Mouse (Mus musculus) limb, embryonic 13.5 days (tissue): ENCODE measurements around the gene Nrxn2. TPM values are rescaled to one million over a fixed set of nuclear protein-coding genes. Genes with fewer than 3 reads are reported as not detected.

Source experiments
- ATAC-seq: fragments of 200-750 bp; cut with Nextera tagmentation; 2 replicates; pipeline ENCODE4 v1.8.0; 2017; ENCODE audit warnings: low read depth, moderate number of reproducible peaks, moderate TSS enrichment; ENCODE audit not compliant: low FRiP score
- H3K27ac ChIP-seq: fragments of 300-500 bp; sonication (generic); 2 replicates; pipeline ENCODE4 v1.5.1; 2015; ENCODE audit warnings: inconsistent platforms, mild to moderate bottlenecking, moderate library complexity
- H3K27me3 ChIP-seq: fragments of 300-500 bp; sonication (generic); 2 replicates; pipeline ENCODE4 v1.6.1; 2015; ENCODE audit warnings: mild to moderate bottlenecking, inconsistent platforms
- H3K36me3 ChIP-seq: fragments of 300-500 bp; sonication (generic); 2 replicates; pipeline ENCODE4 v1.6.1; 2015; ENCODE audit warnings: inconsistent platforms, mild to moderate bottlenecking, moderate library complexity
- H3K4me1 ChIP-seq: fragments of 300-500 bp; sonication (generic); 2 replicates; pipeline ENCODE4 v1.6.1; 2015; ENCODE audit warnings: inconsistent platforms
- H3K4me2 ChIP-seq: fragments of 300-500 bp; sonication (generic); replicated peaks from 2 replicates; pipeline ENCODE4 v1.6.1; 2015; ENCODE audit warnings: inconsistent platforms, mild to moderate bottlenecking, moderate library complexity
- H3K4me3 ChIP-seq: fragments of 300-500 bp; sonication (generic); 2 replicates; pipeline ENCODE4 v1.5.1; 2015; ENCODE audit warnings: moderate library complexity, mild to moderate bottlenecking, inconsistent platforms
- H3K9ac ChIP-seq: fragments of 300-500 bp; sonication (generic); 2 replicates; pipeline ENCODE4 v1.6.1; 2015; ENCODE audit warnings: mild to moderate bottlenecking, inconsistent platforms
- H3K9me3 ChIP-seq: fragments of 300-500 bp; sonication (generic); 2 replicates; pipeline ENCODE4 v1.6.1; 2016; ENCODE audit warnings: inconsistent platforms
- WGBS: fragments of 180-500 bp; shearing (Covaris S2); methylation state at CpG from one replicate; pipeline ENCODE4 v1.1.7; 2015; 5-methylcytosine and 5-hydroxymethylcytosine counted together
- polyA plus RNA-seq: library from polyadenylated mRNA; unstranded; fragments of >200 nt; fragmentation: Nextera tagmentation; extraction: Ambion mirVana; gene quantifications from 2 replicates; pipeline ENCODE4 v1.2.1, GENCODE M21; 2015

The Nrxn2 gene
- polyA plus RNA-seq, 1 experiment from 2014 or later: 1.6 TPM

GRCm38 (mm10) chr19:6421211-6421590 lies 2.7 kb downstream of the Nrxn2 start:
- Histone ChIP-seq H3K9me3 (no peaks in the 10 kb centered on the region), H3K36me3 (no peaks in the 10 kb centered on the region), H3K4me1 (peaks cover 16% of the 10 kb centered on the region), H3K27ac (no peak overlapping the region), H3K4me2 (no peak overlapping the region), H3K4me3 (no peak overlapping the region), H3K27me3 (peaks cover 100% of the 10 kb centered on the region), H3K9ac (no peak overlapping the region)
- 74% methylated on average over 9 of the region's 9 CpGs for WGBS
- ATAC-seq: no peak

DNA sequence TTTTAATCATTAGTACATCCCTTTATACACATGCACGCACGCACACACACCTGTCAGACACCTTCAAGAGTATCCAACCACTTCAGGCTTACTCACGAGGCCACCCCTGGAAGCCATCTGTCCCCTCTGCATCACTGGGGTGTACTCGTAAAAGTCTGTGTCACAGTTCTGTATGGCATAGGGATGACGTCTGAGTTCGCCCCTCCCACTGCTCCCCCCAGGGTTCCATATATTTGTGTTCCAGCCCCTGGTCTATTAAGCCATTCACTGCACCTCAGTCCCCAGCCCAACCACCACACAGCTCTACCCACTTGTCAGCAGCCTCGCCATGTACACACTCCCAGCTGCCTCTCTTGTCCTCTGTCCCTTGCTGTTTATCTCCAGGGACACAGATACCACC lies 3.5 kb downstream of the Nrxn2 start:
- no peak overlapping the region for H3K4me2 ChIP-seq
- 0 out of 2 replicates have a peak, but pooled peaks cover 12% of the 10 kb centered on the region for H3K4me1 ChIP-seq
- ATAC-seq: no peak
- H3K4me3 ChIP-seq: no peak overlapping the region
- H3K27ac ChIP-seq: no peak overlapping the region
- H3K36me3 ChIP-seq: no peaks in the 10 kb centered on the region
- no peaks in the 10 kb centered on the region for H3K9me3 ChIP-seq
- H3K27me3 ChIP-seq: peaks cover 100% of the 10 kb centered on the region
- 59% methylated on average over 7 of the region's 7 CpGs for WGBS
- H3K9ac ChIP-seq: no peak overlapping the region

- no peak overlapping the region for H3K4me2 ChIP-seq
- no peak overlapping the region for H3K4me3 ChIP-seq
- peaks cover 16% of the 10 kb centered on the region for H3K4me1 ChIP-seq
- WGBS: 79% methylated on average over 16 of the region's 16 CpGs
- no peak overlapping the region for H3K9ac ChIP-seq
- no peak overlapping the region for H3K27ac ChIP-seq
- H3K9me3 ChIP-seq: no peaks in the 10 kb centered on the region
- no peak for ATAC-seq
- peaks cover 100% of the 10 kb centered on the region for H3K27me3 ChIP-seq
- H3K36me3 ChIP-seq: no peaks in the 10 kb centered on the region
These were observed 4.7 kb downstream of the Nrxn2 start for GRCm38 (mm10) chr19:6423241-6423640.

DNA sequence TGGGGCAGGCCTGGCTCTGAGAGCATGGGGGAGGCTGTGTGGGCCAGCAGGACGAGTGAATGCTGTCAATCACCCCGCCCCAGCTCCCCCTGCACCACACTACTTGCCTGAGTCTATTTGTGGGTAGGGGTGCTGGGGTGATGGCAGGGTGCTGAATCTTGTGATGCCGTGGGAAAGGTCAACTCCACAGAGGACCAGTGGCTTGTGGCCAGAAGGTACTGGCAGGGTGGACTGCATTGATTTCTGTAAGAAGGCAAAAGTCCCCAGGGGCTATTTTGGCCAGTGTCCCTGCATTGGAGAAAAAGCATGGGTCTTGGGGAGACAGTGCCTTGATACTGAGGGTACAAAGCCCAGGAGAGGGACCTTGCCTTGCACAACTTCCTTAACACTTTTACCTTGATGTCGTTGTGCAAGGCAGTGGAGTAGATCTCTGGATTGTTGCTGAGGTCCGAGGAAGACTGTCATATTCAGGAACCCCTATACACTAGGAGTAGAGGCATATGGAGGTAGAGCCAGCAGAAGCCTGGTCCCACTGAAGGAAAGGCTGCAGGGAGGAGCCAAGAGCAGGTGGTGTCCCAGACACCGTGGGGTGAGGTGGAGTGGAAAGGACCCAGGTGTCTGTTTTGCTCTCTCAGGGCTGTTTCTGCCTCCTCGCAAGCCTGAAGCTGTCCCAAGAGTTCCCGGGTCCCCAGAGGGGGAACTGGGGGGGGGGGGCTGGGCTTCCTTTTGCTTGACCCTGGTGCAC lies 5.8 kb downstream of the Nrxn2 start:
- H3K4me3 ChIP-seq: no peak overlapping the region
- H3K4me2 ChIP-seq: no peak overlapping the region
- H3K36me3 ChIP-seq: no peaks in the 10 kb centered on the region
- H3K9ac ChIP-seq: no peak overlapping the region
- no peak overlapping the region for H3K27ac ChIP-seq
- H3K4me1 ChIP-seq: peaks cover 17% of the 10 kb centered on the region
- no peak for ATAC-seq
- peaks cover 100% of the 10 kb centered on the region for H3K27me3 ChIP-seq
- no peaks in the 10 kb centered on the region for H3K9me3 ChIP-seq
- 57% methylated on average over 8 of the region's 8 CpGs for WGBS

DNA sequence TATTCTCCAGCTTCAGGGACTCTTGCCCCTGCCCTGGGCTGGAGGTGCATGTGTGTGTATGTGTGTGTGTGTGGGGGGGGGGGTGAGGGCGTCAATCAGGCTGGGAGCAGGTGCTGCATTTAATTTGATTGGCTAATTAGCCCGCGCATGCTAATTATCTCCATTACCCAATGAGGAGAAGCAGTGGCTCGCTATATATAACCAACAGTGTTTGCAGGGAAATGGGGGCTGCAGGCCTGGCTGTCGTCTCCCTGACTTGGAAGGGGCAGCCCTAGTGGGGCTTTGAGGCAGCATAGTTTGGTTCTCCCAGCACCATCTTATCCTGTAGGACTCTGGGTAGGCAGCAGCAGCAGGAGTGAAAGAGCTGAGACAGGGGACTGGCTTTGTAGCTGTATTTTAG lies 7.1 kb downstream of the Nrxn2 start:
- no peaks in the 10 kb centered on the region for H3K9me3 ChIP-seq
- no peak overlapping the region for H3K9ac ChIP-seq
- peaks cover 100% of the 10 kb centered on the region for H3K27me3 ChIP-seq
- no peaks in the 10 kb centered on the region for H3K36me3 ChIP-seq
- no peak overlapping the region for H3K27ac ChIP-seq
- no peak overlapping the region for H3K4me3 ChIP-seq
- no peak for ATAC-seq
- 44% methylated on average over 4 of the region's 5 CpGs for WGBS
- H3K4me1 ChIP-seq: peaks cover 17% of the 10 kb centered on the region
- H3K4me2 ChIP-seq: no peak overlapping the region

DNA sequence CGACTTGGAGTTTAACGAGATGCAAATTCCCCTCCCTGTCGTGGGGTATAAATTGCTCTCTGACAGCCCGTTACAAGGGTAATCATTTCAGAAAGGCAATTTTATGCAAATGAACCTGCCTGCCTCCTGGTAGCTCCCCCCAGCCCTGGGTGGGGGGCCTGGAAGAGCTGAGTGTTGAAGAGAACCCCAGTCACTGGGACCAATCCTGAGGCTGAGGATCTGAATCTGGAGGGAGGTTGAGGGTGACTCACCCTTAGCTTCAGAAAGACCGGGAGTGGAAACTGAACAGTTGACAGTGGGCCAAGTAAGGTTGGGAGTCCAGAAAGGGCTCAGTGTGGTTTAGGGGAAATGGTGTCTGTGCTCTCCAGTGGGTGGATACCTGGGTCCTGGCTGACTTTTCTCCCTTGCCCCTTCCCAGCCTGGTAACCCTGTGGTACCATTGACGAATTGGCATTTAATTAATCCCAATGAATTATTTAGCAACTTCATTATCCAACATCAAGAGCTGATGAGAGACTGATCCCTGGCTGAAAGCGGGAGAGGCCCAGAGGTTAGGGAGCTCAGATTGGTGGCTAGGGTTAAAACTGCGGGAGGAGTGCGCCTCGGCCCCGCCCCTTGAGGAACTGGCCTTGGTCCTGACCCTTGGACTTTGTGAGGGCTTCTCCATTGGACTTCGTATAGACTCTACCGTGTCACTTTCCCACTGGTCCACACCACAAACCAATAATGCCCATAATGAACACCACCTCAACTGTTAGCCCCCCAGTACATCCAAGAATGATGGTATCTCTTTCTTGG lies 8.4 kb downstream of the Nrxn2 start:
- no peaks in the 10 kb centered on the region for H3K36me3 ChIP-seq
- H3K4me3 ChIP-seq: 0 out of 2 replicates have a peak overlapping the region, but pooled peaks have one; percentile 41
- no peak for ATAC-seq
- H3K4me2 ChIP-seq: no peak overlapping the region
- 17% methylated on average over 13 of the region's 13 CpGs for WGBS
- no peak overlapping the region for H3K27ac ChIP-seq
- no peak overlapping the region for H3K9ac ChIP-seq
- no peaks in the 10 kb centered on the region for H3K9me3 ChIP-seq
- peaks cover 17% of the 10 kb centered on the region for H3K4me1 ChIP-seq
- peaks cover 98% of the 10 kb centered on the region for H3K27me3 ChIP-seq

GRCm38 (mm10) chr19:6427653-6428434 lies 9.3 kb downstream of the Nrxn2 start:
- Histone ChIP-seq H3K4me3 (peak overlapping the region; percentile 41), H3K4me2 (peak overlapping the region; percentile 67), H3K9ac (no peak overlapping the region), H3K36me3 (no peaks in the 10 kb centered on the region), H3K27ac (no peak overlapping the region), H3K27me3 (peaks cover 97% of the 10 kb centered on the region), H3K9me3 (no peaks in the 10 kb centered on the region), H3K4me1 (peaks cover 17% of the 10 kb centered on the region)
- peak; percentile 62; the same call in 1 of the 2 replicates for ATAC-seq
- 2% methylated on average over 79 of the region's 94 CpGs for WGBS

DNA sequence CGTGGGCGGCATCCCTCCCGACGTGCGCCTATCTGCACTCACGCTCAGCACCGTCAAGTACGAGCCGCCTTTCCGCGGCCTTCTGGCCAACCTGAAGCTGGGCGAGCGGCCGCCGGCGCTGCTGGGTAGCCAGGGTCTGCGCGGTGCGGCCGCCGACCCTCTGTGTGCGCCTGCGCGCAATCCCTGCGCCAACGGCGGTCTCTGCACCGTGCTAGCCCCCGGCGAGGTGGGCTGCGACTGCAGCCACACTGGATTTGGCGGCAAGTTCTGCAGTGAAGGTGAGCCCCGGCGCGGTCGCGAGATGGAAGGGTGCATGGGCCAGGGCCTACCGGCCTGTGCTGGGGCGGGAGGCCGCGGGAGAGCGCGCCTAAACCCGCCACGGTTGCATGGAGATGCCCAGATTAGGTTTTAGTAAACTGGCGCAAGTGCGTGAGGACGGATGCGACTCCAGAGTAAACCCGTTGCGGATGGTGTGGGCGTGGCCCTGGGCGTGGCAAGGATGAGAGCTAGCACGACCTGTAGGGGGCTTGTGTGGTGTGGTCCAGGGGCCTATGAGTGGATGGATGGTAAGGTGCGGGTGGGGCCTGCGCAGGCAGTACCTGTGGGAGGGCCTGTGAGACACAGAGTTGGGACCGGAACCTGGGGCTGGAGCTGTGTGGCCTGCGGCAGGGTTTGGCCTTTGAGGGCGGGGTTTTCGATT lies 10.1 kb downstream of the Nrxn2 start:
- no peaks in the 10 kb centered on the region for H3K9me3 ChIP-seq
- H3K4me2 ChIP-seq: peak overlapping the region; percentile 67
- H3K4me3 ChIP-seq: peak overlapping the region; percentile 41
- peaks cover 96% of the 10 kb centered on the region for H3K27me3 ChIP-seq
- H3K36me3 ChIP-seq: no peaks in the 10 kb centered on the region
- no peak for ATAC-seq
- H3K9ac ChIP-seq: no peak overlapping the region
- no peak overlapping the region for H3K27ac ChIP-seq
- peaks cover 17% of the 10 kb centered on the region for H3K4me1 ChIP-seq
- WGBS: under 1% methylated on average over 60 of the region's 60 CpGs

DNA sequence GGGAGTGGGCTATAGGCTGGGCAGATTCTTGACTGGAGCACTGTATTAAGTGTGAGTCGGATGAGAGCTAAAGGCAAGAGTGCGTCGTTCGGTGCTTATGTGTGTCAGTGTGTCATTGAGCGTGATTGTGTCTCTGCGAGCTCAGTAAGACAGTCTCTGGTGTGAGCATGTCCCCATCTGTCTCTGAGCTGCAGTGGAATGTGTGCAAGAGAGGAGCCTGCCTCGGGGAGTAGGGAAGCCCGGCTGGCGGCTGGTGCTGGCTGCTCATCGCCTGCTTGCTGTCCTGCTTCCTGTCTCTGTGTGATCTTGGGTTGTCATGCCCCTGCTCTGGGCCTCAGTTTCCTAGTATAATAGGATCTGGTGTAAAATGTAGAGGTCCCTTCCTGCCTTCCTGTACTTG lies 24.5 kb downstream of the Nrxn2 start:
- Histone ChIP-seq H3K9me3 (no peaks in the 10 kb centered on the region), H3K4me2 (no peak overlapping the region), H3K36me3 (no peaks in the 10 kb centered on the region), H3K4me1 (peaks cover 19% of the 10 kb centered on the region), H3K27me3 (peaks cover 29% of the 10 kb centered on the region; the same call in 1 of the 2 replicates), H3K4me3 (no peak overlapping the region), H3K27ac (no peak overlapping the region), H3K9ac (no peak overlapping the region)
- ATAC-seq: no peak
- 72% methylated on average over 10 of the region's 10 CpGs for WGBS

DNA sequence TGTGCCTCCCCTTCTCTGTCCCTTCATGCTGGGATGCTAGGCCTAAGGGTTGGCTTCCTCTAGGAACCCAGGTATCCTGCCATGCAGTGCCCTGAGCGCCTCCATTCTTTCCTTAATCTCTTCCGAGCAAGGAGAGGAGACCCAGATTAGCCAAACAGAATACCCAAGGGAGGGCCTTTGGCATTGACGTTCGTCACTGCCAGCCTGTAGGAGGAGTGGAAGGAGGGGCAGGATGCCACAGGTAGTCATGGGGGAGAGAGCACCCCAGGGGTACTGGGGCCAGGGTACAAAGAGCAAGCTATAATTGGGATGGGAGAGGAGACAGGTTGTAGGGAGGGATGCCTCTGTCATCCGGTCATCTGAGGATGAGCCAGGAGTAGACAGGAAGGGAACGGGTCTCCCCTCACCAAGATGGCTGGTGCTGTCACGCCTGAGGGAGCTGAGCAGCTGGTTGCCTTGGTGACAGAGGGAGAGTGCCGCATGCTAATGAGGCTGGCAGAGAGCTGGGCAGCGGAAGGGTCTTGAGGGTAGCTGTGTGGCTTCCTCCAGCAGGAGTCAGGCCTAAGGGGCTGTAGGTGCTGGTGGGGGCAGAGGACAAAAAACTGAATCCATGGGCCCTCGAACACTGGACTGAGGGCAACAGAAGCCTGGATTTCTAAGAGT lies 27.4 kb downstream of the Nrxn2 start:
- Histone ChIP-seq H3K4me1 (peaks cover 24% of the 10 kb centered on the region), H3K4me2 (no peak overlapping the region), H3K36me3 (no peaks in the 10 kb centered on the region), H3K27ac (no peak overlapping the region), H3K4me3 (no peak overlapping the region), H3K9me3 (no peaks in the 10 kb centered on the region), H3K9ac (no peak overlapping the region), H3K27me3 (peaks cover 45% of the 10 kb centered on the region)
- ATAC-seq: no peak
- WGBS: 39% methylated on average over 10 of the region's 10 CpGs

DNA sequence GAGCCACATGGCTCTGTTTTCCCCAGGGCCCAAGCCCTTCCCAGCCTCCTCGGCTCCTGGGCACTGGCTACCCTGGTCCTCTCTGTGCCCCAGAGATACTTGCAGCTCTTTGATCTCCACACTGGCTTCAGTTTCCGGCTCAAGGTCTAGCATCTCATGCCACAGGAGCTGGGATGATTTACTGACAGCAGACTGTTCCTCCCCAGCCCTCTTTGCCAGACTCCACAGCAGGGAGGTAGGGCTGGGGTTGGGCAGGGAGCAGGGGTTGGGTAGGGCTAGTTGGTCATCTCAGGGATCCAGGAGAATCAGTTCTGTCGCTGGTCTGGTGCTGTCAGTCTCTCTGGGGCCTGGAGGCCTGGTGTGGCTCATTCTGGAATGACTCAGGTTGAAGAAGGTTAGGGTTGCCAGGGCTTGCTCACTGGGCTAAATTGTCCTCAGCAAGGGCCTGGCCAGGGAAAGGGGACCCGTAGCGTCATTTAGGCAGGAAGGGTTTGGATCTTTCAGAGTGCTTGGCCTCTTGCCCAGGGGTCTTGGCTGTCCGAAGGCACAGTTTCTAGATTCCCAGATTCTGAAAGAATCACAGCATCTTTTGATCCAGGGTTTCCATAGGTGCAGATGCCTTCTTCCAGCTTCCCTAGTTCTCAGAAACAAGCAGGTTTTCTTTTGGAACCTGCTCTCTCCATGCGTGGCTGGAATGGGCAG lies 28.4 kb downstream of the Nrxn2 start:
- no peaks in the 10 kb centered on the region for H3K36me3 ChIP-seq
- peak overlapping the region; percentile 57; the same call in 1 of the 2 replicates for H3K4me2 ChIP-seq
- peaks cover 45% of the 10 kb centered on the region for H3K27me3 ChIP-seq
- H3K27ac ChIP-seq: no peak overlapping the region
- no peaks in the 10 kb centered on the region for H3K9me3 ChIP-seq
- H3K9ac ChIP-seq: 0 out of 2 replicates have a peak overlapping the region, but pooled peaks have one; percentile 1
- no peak for ATAC-seq
- 41% methylated on average over 7 of the region's 7 CpGs for WGBS
- H3K4me1 ChIP-seq: peaks cover 27% of the 10 kb centered on the region
- H3K4me3 ChIP-seq: no peak overlapping the region
